Mouse (Mus musculus) gastrocnemius, adult 2 months (tissue): ENCODE data around the gene Limch1. TPM values are rescaled to one million over a fixed set of nuclear protein-coding genes. Genes with fewer than 3 reads are reported as not detected.

Experiments
- DNase-seq: peaks from one replicate; pipeline ENCODE4 v3.0.0; 2022
- H3K27ac ChIP-seq: fragments of 200-600 bp; 2 replicates; pipeline ENCODE4 v1.8.1; 2022; ENCODE audit warnings: mild to moderate bottlenecking
- H3K4me3 ChIP-seq: fragments of 200-600 bp; 2 replicates; pipeline ENCODE4 v1.8.1; 2022; ENCODE audit warnings: mild to moderate bottlenecking, moderate library complexity
- CTCF ChIP-seq: fragments of 200-600 bp; IDR thresholded peaks from 2 replicates; pipeline ENCODE4 v1.8.1; 2022; ENCODE audit warnings: antibody characterized with exemption, mild to moderate bottlenecking, moderate library complexity
- intact Hi-C: fragments of 180-260 bp; cut with DNase I; formaldehyde crosslinking; loops from one replicate; pipeline ENCODE4 v1.15.1; 2025
- long read RNA-seq, 2 experiments: library from polyadenylated mRNA; stranded (forward); transcript quantifications; one replicate each; pipeline ENCODE4 v2.0.0; 2021
- total RNA-seq, 2 experiments: library from RNA; stranded (reverse); gene quantifications; 2 replicates each; pipeline ENCODE4 v1.2.3; 2021

Gene Limch1
- total RNA-seq: 100 to 1,000 TPM; 106 to 139 TPM
- long read RNA-seq, experiment 1, partial matches to known transcripts: 1 of 11 reads
- long read RNA-seq, experiment 1, other reads (novel, unspliced or antisense): 9 of 11 reads
- long read RNA-seq, experiment 2, partial matches to known transcripts: 1 of 13 reads
- long read RNA-seq, experiment 2, other reads (novel, unspliced or antisense): 12 of 13 reads

GRCm38 (mm10) chr5:66745390-66745995 lies at the start of gene Limch1:
Gene Limch1 (plus strand): TSS chr5:66745827.
- Histone ChIP-seq H3K4me3 (peak within 1 kb of the TSS; percentile 95), H3K27ac (peak within 1 kb of the TSS; percentile 95)
- intact Hi-C loops: loop anchor here (5.0 kb wide), 2 partner anchors 97 to 202 kb away; no protein-coding TSS in a partner anchor
- TF ChIP-seq CTCF: no peak
- DNase-seq: peak; percentile 96

- no peak overlapping the region for H3K4me3 ChIP-seq
- intact Hi-C loops: loop anchor here (1.0 to 5.0 kb wide), 3 partner anchors 300 to 535 kb away; no protein-coding TSS in a partner anchor
- TF ChIP-seq CTCF: peak; percentile 75
- H3K27ac ChIP-seq: no peak overlapping the region
- no peak for DNase-seq
These were observed 48.5 kb upstream of the Limch1 start for GRCm38 (mm10) chr5:66697119-66697518.

- DNase-seq: no peak
- intact Hi-C loops: loop anchor here (5.0 kb wide), 2 partner anchors 297 to 532 kb away; no protein-coding TSS in a partner anchor
- TF ChIP-seq CTCF: no peak
- H3K27ac ChIP-seq: no peak overlapping the region
- no peak overlapping the region for H3K4me3 ChIP-seq
These were observed 45.7 kb upstream of the Limch1 start for GRCm38 (mm10) chr5:66699911-66700310.

- no peak overlapping the region for H3K27ac ChIP-seq
- H3K4me3 ChIP-seq: no peak overlapping the region
- no peak for DNase-seq
- intact Hi-C loops: no loop called here
- TF ChIP-seq CTCF: no peak
These were observed 43.7 kb upstream of the Limch1 start for GRCm38 (mm10) chr5:66701951-66702350.

GRCm38 (mm10) chr5:66703317-66704004 lies 42.2 kb upstream of the Limch1 start:
- DNase-seq: no peak
- H3K27ac ChIP-seq: no peak overlapping the region
- intact Hi-C loops: no loop called here
- no peak for TF ChIP-seq CTCF
- no peak overlapping the region for H3K4me3 ChIP-seq

- H3K27ac ChIP-seq: no peak overlapping the region
- no peak overlapping the region for H3K4me3 ChIP-seq
- intact Hi-C loops: no loop called here
- no peak for TF ChIP-seq CTCF
- DNase-seq: no peak
These were observed 37.8 kb upstream of the Limch1 start for GRCm38 (mm10) chr5:66707859-66708258.

- Histone ChIP-seq H3K4me3 (no peak overlapping the region), H3K27ac (no peak overlapping the region)
- TF ChIP-seq CTCF: peak; percentile 67
- no peak for DNase-seq
- intact Hi-C loops: loop anchor here (2.0 to 5.0 kb wide), 3 partner anchors 82 to 307 kb away; no protein-coding TSS in a partner anchor
These were observed 35.1 kb upstream of the Limch1 start for GRCm38 (mm10) chr5:66710445-66711019.

- TF ChIP-seq CTCF: no peak
- peak; percentile 54 for DNase-seq
- intact Hi-C loops: loop anchor here (5.0 kb wide), 2 partner anchors 80 to 304 kb away; no protein-coding TSS in a partner anchor
- Histone ChIP-seq H3K27ac (peak overlapping the region; percentile 59), H3K4me3 (no peak overlapping the region)
These were observed 32.8 kb upstream of the Limch1 start for GRCm38 (mm10) chr5:66712801-66713200.

- intact Hi-C loops: no loop called here
- H3K4me3 ChIP-seq: no peak overlapping the region
- TF ChIP-seq CTCF: no peak
- H3K27ac ChIP-seq: no peak overlapping the region; the same call in 1 of the 2 replicates
- DNase-seq: no peak
These were observed 30.1 kb upstream of the Limch1 start for GRCm38 (mm10) chr5:66715498-66715931.

- no peak overlapping the region for H3K27ac ChIP-seq
- peak; percentile 7; the same call in 1 of the 2 replicates for TF ChIP-seq CTCF
- intact Hi-C loops: no loop called here
- DNase-seq: no peak
- no peak overlapping the region for H3K4me3 ChIP-seq
These were observed 27.7 kb upstream of the Limch1 start for GRCm38 (mm10) chr5:66717931-66718330.

GRCm38 (mm10) chr5:66718413-66718812 lies 27.2 kb upstream of the Limch1 start:
- no peak overlapping the region for H3K4me3 ChIP-seq
- H3K27ac ChIP-seq: no peak overlapping the region
- intact Hi-C loops: no loop called here
- TF ChIP-seq CTCF: no peak
- no peak for DNase-seq

GRCm38 (mm10) chr5:66718880-66719279 lies 26.7 kb upstream of the Limch1 start:
- intact Hi-C loops: no loop called here
- no peak for TF ChIP-seq CTCF
- Histone ChIP-seq H3K4me3 (no peak overlapping the region), H3K27ac (no peak overlapping the region)
- no peak for DNase-seq

GRCm38 (mm10) chr5:66720921-66721320 lies 24.7 kb upstream of the Limch1 start:
- DNase-seq: no peak
- no peak for TF ChIP-seq CTCF
- Histone ChIP-seq H3K27ac (no peak overlapping the region), H3K4me3 (no peak overlapping the region)
- intact Hi-C loops: no loop called here
